Mouse (Mus musculus) spleen, adult 2 months (tissue): ENCODE data around the gene Trpd52l3. TPM values are rescaled to one million over a fixed set of nuclear protein-coding genes. Genes with fewer than 3 reads are reported as not detected.

ENCODE experiments used
- DNase-seq, 2 experiments: peaks; one replicate each; pipeline versions ENCODE4 v3.0.0 to v3.0.0-alpha.2; 2012 to 2021; ENCODE audit warnings: low spot score in 2 of 2, low read depth in 1 of 2
- H3K27ac ChIP-seq: fragments of 200-500 bp; 2 replicates; pipeline ENCODE4 v1.5.1; 2012; ENCODE audit warnings: low read length, inconsistent platforms; ENCODE audit not compliant: insufficient read depth
- H3K27me3 ChIP-seq: fragments of 200-500 bp; 2 replicates; pipeline ENCODE4 v1.6.1; 2012; ENCODE audit warnings: mild to moderate bottlenecking, moderate library complexity, low read length, inconsistent platforms; ENCODE audit not compliant: control insufficient read depth, insufficient read depth
- H3K36me3 ChIP-seq: fragments of 200-500 bp; 2 replicates; pipeline ENCODE4 v1.6.1; 2012; ENCODE audit warnings: mild to moderate bottlenecking, low read length, inconsistent platforms; ENCODE audit not compliant: control insufficient read depth, insufficient read depth
- H3K4me1 ChIP-seq: fragments of 200-500 bp; 2 replicates; pipeline ENCODE4 v1.6.1; 2011; ENCODE audit warnings: inconsistent platforms; ENCODE audit not compliant: control insufficient read depth, insufficient read depth, insufficient read length
- H3K4me3 ChIP-seq: fragments of 200-500 bp; 2 replicates; pipeline ENCODE4 v1.5.1; 2011; ENCODE audit warnings: mild to moderate bottlenecking, inconsistent platforms; ENCODE audit not compliant: insufficient read depth, insufficient read length; ENCODE audit errors: extremely low read depth
- CTCF ChIP-seq: fragments of 200-500 bp; IDR thresholded peaks from 2 replicates; pipeline ENCODE4 v1.5.1; 2011; ENCODE audit warnings: mild to moderate bottlenecking, inconsistent platforms; ENCODE audit not compliant: insufficient read depth, insufficient read length, insufficient replicate concordance; ENCODE audit errors: extremely low read depth
- POLR2A ChIP-seq: fragments of 200-500 bp; IDR thresholded peaks from 2 replicates; pipeline ENCODE4 v1.6.1; 2011; ENCODE audit warnings: low read depth, low read length, inconsistent platforms
- WGBS: fragments of 180-500 bp; shearing (Covaris S2); methylation state at CpG from one replicate; pipeline ENCODE4 v1.1.7; 2018; 5-methylcytosine and 5-hydroxymethylcytosine counted together
- polyA plus RNA-seq: library from polyadenylated mRNA; depleted of rRNA; stranded (reverse); fragments of >200 nt; gene quantifications from 2 replicates; pipeline ENCODE4 v1.2.3, GENCODE M21; 2012

Trpd52l3 gene
- polyA plus RNA-seq, 1 experiment = not detected

- no peak overlapping the region for H3K4me3 ChIP-seq
- H3K36me3 ChIP-seq = no peaks in the 10 kb centered on the region
- no peak overlapping the region for H3K27ac ChIP-seq
- TF ChIP-seq CTCF = no peak
- no peak for TF ChIP-seq POLR2A
- 71% methylated on average over 5 of the region's 5 CpGs for WGBS
- H3K4me1 ChIP-seq = no peaks in the 10 kb centered on the region
- no peak for DNase-seq
- no peaks in the 10 kb centered on the region for H3K27me3 ChIP-seq
Observed at GRCm38 (mm10) chr19:29973396-29973795, 30.2 kb upstream of the Trpd52l3 start.

DNA sequence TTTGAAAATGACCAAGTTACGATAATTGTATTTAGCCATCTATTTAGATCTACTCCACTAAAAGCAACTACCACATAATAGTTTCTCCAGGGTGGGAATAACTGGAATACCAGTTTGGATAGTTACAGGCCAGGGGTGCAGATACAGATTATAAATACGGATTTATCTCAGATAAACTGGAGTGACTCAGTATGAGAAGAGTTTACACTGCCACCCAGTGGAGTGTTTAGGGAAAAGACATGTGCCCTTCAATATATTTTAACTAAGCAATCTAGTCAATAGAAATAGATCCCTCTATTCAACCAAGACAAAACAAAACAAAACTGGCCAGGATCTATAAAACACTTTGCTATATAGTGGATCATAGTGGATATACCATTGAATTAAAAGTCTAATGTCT, 24.7 kb upstream of the Trpd52l3 start:
- H3K27ac ChIP-seq = no peak overlapping the region
- no peak for DNase-seq
- TF ChIP-seq POLR2A (no peak), CTCF (no peak)
- no peaks in the 10 kb centered on the region for H3K36me3 ChIP-seq
- H3K27me3 ChIP-seq = no peaks in the 10 kb centered on the region
- no peak overlapping the region for H3K4me3 ChIP-seq
- 52% methylated on average over 2 of the region's 2 CpGs for WGBS
- no peaks in the 10 kb centered on the region for H3K4me1 ChIP-seq

- H3K27me3 ChIP-seq = no peaks in the 10 kb centered on the region
- TF ChIP-seq POLR2A (no peak), CTCF (no peak)
Observed at GRCm38 (mm10) chr19:29979452-29980089, 24.0 kb upstream of the Trpd52l3 start.

GRCm38 (mm10) chr19:29984208-29985005, 19.2 kb upstream of the Trpd52l3 start:
- H3K4me1 ChIP-seq = no peaks in the 10 kb centered on the region
- H3K36me3 ChIP-seq = no peaks in the 10 kb centered on the region
- H3K27ac ChIP-seq = no peak overlapping the region
- WGBS = 80% methylated on average over 16 of the region's 16 CpGs
- TF ChIP-seq CTCF (no peak), POLR2A (no peak)
- H3K4me3 ChIP-seq = no peak overlapping the region
- H3K27me3 ChIP-seq = no peaks in the 10 kb centered on the region
- DNase-seq = no peak

More at GRCm38 (mm10) chr19:29979452-29980089, 24.0 kb upstream of the Trpd52l3 start:
- no peak for DNase-seq
- H3K27ac ChIP-seq = no peak overlapping the region
- no peak overlapping the region for H3K4me3 ChIP-seq
- no peaks in the 10 kb centered on the region for H3K4me1 ChIP-seq
- no peaks in the 10 kb centered on the region for H3K36me3 ChIP-seq
- 84% methylated on average over 8 of the region's 8 CpGs for WGBS

DNA sequence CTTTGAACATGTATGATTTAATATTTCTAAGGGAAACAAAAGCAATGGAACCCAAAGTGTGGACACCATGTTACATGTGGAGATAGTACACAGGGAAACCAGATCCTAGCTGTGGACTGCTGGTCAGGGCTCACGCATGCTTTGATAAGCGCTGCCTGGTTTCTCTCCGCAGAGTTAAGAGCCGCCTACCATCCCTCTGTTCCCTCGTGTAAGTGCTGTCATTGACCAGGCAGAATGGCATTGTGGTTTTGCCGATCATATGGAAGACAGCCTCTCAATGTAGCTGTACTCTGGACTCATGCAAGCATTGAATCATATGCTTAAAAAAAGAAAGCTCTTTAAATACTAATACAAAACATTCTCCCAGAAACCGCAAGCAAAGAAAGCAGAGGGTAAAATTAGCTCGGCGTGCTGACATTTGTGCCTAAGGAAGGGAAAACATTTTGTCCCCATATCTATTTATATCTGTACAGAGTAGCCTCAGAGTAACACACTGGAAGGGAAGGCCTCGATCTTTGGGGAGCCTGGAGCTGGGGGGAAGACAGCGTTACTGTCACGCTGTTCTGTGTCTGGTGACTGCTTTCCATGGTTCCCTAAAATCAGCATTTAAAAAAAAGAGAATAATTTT, 17.0 kb upstream of the Trpd52l3 start:
- no peaks in the 10 kb centered on the region for H3K4me1 ChIP-seq
- 85% methylated on average over 12 of the region's 12 CpGs for WGBS
- no peak for DNase-seq
- no peak overlapping the region for H3K4me3 ChIP-seq
- H3K27me3 ChIP-seq = no peaks in the 10 kb centered on the region
- no peak for TF ChIP-seq CTCF
- TF ChIP-seq POLR2A = no peak
- no peaks in the 10 kb centered on the region for H3K36me3 ChIP-seq
- H3K27ac ChIP-seq = no peak overlapping the region

- 63% methylated on average over 12 of the region's 12 CpGs for WGBS
- no peak overlapping the region for H3K27ac ChIP-seq
- no peaks in the 10 kb centered on the region for H3K36me3 ChIP-seq
- no peaks in the 10 kb centered on the region for H3K27me3 ChIP-seq
- no peak for DNase-seq
- no peak for TF ChIP-seq POLR2A
- TF ChIP-seq CTCF = no peak
- no peaks in the 10 kb centered on the region for H3K4me1 ChIP-seq
- no peak overlapping the region for H3K4me3 ChIP-seq
Observed at GRCm38 (mm10) chr19:30000406-30001365, 2.9 kb upstream of the Trpd52l3 start.
